Mouse (Mus musculus): ENCODE results near the gene Zfhx3. TPM values are rescaled to one million over a fixed set of nuclear protein-coding genes. Genes with fewer than 3 reads are reported as not detected.

Zfhx3 gene
- total RNA-seq, 2 experiments from 2014 or later: 3.5 to 5.9 TPM

GRCm38 (mm10) chr8:108595721-108596495 lies 653.5 kb downstream of the Zfhx3 start:
- no peak for DNase-seq (ENCODE audit: low spot score in 2 of 2)
- intact Hi-C loops (cut with DNase I): no loop called here

DNA sequence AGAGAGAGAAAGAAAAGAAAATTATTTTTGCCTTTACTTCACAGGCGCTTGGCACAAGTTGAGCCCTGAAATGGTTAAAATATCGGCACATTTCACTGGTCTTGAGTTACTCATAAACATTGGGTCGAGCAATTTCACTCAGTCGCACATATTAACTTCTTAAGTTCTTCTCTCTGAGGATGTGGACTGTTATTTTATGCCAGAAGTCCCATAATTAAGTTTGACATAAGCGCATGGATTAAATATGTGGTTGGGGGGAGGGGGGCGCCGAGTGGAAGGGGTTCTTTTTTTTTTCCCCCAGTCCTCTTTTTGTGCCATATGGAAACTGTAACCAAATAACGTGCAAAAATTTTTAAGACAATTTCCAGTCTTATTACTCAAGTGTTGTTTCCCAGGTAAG lies 656.6 kb downstream of the Zfhx3 start:
- intact Hi-C loops (cut with DNase I): no loop called here
- no peak for DNase-seq (ENCODE audit: low spot score in 2 of 2)

- intact Hi-C loops (cut with DNase I): no loop called here
- no peak for DNase-seq (ENCODE audit: low spot score in 2 of 2)
These were observed 657.1 kb downstream of the Zfhx3 start for GRCm38 (mm10) chr8:108599558-108599957.

- no peak for DNase-seq (ENCODE audit: low spot score in 2 of 2)
- intact Hi-C loops (cut with DNase I): no loop called here
These were observed 666.2 kb downstream of the Zfhx3 start for GRCm38 (mm10) chr8:108608678-108609077.

DNA sequence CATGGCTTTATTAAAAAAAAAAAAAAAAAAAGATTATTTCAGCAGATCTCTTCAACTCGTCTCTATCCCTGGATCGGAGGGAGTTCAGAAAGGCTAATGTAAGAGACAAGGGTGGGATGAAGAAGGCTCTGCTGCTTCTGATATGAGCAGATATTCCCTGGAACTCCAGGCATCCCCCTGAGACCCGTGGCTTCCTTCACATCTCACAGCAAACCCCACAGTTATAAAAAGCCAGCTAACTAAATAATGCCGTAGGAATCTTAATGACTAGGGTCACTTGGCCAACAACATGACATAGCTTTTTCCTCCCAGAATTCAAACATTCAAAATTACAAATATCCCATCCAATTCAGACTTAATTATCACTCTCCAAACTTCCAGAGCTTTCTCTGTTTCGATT lies 666.7 kb downstream of the Zfhx3 start:
- DNase-seq (ENCODE audit: low spot score in 2 of 2): no peak
- intact Hi-C loops (cut with DNase I): no loop called here

DNA sequence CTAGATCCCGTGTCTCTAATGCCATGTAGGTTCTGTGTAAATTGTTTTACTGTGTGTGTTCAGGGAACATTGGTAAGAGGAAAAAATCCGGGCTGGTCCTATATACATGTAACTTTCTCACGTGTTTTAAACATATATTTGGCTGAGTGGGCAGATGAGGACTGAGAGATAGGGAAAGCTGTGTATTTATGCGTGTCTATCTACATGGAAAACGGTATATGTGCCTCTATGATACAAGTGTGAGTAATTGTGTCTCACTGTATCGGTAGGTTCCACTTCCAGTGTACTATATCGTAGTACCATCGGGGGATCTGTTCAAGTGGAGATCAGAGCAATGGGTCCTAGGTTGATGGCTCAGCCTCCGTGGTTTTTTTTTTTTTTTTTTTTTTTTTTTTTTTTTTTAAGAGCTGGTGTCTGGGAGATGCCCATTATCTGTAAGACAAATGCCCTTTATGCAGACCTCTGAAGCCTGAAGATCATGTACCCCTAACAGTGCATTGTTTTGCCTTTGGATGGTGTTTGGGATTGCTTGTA lies 668.8 kb downstream of the Zfhx3 start:
- no peak for DNase-seq (ENCODE audit: low spot score in 2 of 2)
- intact Hi-C loops (cut with DNase I): no loop called here

GRCm38 (mm10) chr8:108611792-108612413 lies 669.5 kb downstream of the Zfhx3 start:
- no peak for DNase-seq (ENCODE audit: low spot score in 2 of 2)
- intact Hi-C loops (cut with DNase I): no loop called here

- no peak for DNase-seq (ENCODE audit: low spot score in 2 of 2)
- intact Hi-C loops (cut with DNase I): no loop called here
These were observed 670.4 kb downstream of the Zfhx3 start for GRCm38 (mm10) chr8:108612815-108613214.

GRCm38 (mm10) chr8:108613280-108613679 lies 670.8 kb downstream of the Zfhx3 start:
- intact Hi-C loops (cut with DNase I): no loop called here

DNA sequence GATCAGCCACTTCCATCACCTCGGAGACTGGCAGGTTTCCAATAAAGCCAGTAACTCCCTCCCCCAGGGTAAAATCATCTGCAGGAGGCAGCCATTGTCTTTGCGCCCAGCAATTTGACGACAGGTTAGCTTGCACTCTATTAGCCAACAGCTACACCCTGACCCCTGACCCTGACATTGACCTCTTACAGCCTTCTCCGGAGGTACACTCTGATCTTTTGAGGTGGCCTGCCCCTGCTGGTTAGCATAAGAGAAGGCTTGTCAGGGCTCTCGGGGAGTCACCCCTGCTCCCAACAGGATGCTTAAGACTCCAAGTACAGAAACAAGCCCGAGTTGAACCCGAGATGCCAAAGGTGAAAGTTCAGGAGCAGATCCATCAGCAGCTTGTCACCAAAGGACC lies 678.9 kb downstream of the Zfhx3 start:
- DNase-seq (ENCODE audit: low spot score in 2 of 2): no peak

More at GRCm38 (mm10) chr8:108613280-108613679, 670.8 kb downstream of the Zfhx3 start:
- DNase-seq (ENCODE audit: low spot score in 2 of 2): no peak

GRCm38 (mm10) chr8:108623660-108624059 lies 681.2 kb downstream of the Zfhx3 start:
- intact Hi-C loops (cut with DNase I): no loop called here
- no peak for DNase-seq (ENCODE audit: low spot score in 2 of 2)

More for the DNA sequence above, 678.9 kb downstream of the Zfhx3 start:
- intact Hi-C loops (cut with DNase I): no loop called here

DNA sequence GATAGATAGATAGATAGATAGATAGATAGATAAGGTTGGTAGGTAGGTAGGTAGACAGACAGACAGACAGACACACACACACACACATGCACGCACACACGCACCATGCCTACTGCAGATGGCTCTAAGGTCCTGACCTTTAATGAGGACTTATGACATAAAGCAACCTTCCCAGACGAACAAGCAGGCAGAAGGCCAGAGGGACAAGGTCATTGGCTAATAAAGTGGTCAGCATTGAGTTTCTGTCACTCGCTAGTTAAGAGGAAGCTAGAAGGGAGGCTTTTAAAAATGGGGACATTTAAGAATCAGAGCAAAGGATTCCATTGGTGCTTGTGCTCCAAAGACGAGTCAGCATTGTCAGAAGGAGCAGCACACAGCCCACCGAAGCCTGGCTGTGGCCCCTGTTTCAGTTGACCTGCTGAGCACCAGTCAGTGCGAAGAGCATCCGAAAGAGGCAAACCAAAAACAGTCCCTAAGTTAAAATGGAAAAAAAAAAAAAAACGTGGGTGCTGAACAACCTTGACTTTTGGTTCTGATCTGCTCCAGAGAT lies 683.2 kb downstream of the Zfhx3 start:
- DNase-seq (ENCODE audit: low spot score in 2 of 2): no peak
- intact Hi-C loops (cut with DNase I): no loop called here

- DNase-seq (ENCODE audit: low spot score in 2 of 2): no peak
- intact Hi-C loops (cut with DNase I): no loop called here
These were observed 688.6 kb downstream of the Zfhx3 start for GRCm38 (mm10) chr8:108631069-108631468.

- intact Hi-C loops (cut with DNase I): no loop called here
- DNase-seq (ENCODE audit: low spot score in 2 of 2): no peak
These were observed 691.8 kb downstream of the Zfhx3 start for GRCm38 (mm10) chr8:108634282-108634681.

- DNase-seq (ENCODE audit: low spot score in 2 of 2): no peak
- intact Hi-C loops (cut with DNase I): no loop called here
These were observed 695.4 kb downstream of the Zfhx3 start for GRCm38 (mm10) chr8:108637887-108638286.

- intact Hi-C loops (cut with DNase I): no loop called here
- DNase-seq (ENCODE audit: low spot score in 2 of 2): no peak
These were observed 703.2 kb downstream of the Zfhx3 start for GRCm38 (mm10) chr8:108645660-108646059.

- DNase-seq (ENCODE audit: low spot score in 2 of 2): no peak
- intact Hi-C loops (cut with DNase I): no loop called here
These were observed 705.1 kb downstream of the Zfhx3 start for GRCm38 (mm10) chr8:108647556-108647955.

DNA sequence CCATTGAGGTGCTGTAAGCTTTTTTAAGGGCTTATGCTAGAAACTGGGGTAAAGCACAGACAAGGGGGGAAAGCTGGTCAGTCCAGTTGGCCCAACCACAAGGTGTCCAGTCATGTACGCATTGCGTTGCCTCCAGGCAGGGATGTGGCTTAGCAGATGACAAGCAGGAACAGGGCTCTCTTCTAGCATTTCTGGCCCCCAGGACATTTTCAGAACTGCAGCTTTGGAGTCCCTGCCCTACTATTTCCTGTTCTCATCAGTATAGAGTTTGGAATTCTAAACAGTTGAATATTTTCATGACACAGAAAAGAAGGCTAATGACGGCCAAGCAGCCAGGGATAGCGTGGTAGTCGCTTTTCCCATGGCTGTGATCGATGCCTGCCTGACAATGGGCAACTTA lies 706.5 kb downstream of the Zfhx3 start:
- no peak for DNase-seq (ENCODE audit: low spot score in 2 of 2)
- intact Hi-C loops (cut with DNase I): no loop called here

- no peak for DNase-seq (ENCODE audit: low spot score in 2 of 2)
- intact Hi-C loops (cut with DNase I): no loop called here
These were observed 708.4 kb downstream of the Zfhx3 start for GRCm38 (mm10) chr8:108650837-108651236.

DNA sequence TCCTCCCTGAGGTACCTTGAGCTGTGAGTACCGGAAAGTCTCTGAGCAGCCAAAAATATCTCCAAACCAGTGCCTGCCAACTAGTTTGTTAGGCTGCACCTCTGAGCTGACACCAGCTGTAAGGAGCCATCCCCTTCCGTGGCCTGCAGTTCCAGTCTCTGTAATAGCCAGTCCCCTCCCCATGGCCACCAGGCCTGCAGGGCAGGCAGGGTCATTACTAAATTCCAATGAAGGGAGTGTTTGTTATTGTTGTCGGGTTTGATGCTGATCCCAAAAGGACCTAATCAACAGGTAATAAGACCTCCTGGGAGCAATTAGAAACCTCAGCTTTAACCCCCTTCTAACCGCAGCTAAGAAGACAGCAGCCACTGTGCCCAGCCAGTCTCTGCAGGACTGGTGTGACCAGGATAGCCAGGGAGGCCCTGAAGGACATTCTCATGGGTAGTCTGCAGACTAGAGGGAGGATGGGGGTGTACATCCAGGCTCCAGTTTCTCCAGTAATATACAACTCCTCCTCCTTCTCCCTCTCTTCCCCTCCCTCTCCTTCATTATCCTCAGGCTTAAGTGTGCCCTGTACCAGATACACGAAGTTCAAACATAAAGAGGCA lies 719.1 kb downstream of the Zfhx3 start:
- no peak for DNase-seq (ENCODE audit: low spot score in 2 of 2)
- intact Hi-C loops (cut with DNase I): no loop called here

Data from left cerebral cortex, postnatal 36 days (tissue).